Mouse (Mus musculus) CH12.LX (cell line): Measurements from ENCODE around the gene Spon2. TPM values are rescaled to one million over a fixed set of nuclear protein-coding genes. Genes with fewer than 3 reads are reported as not detected.

Experiments
- DNase-seq: peaks from one replicate; pipeline ENCODE4 v3.0.0-alpha.2; 2013; ENCODE audit errors: extremely low read depth
- H3K27ac ChIP-seq: 2 replicates; pipeline ENCODE4 v1.5.1; 2012; ENCODE audit warnings: low read depth, mild to moderate bottlenecking, control low read depth, moderate library complexity; ENCODE audit not compliant: insufficient read depth
- H3K27me3 ChIP-seq: replicated peaks from 2 replicates; pipeline ENCODE3; 2012; ENCODE audit warnings: inconsistent platforms
- H3K36me3 ChIP-seq, 2 experiments: replicated peaks in 1 of 2; 2 replicates each; pipeline versions ENCODE3 to v1.6.1; 2012; ENCODE audit warnings: inconsistent platforms in 1 of 2, low read length in 1 of 2, mild to moderate bottlenecking in 1 of 2, mixed read lengths in 1 of 2, moderate library complexity in 1 of 2; ENCODE audit not compliant: control insufficient read depth in 1 of 2, insufficient read depth in 1 of 2
- H3K4me1 ChIP-seq, 2 experiments: 2 replicates each; pipeline ENCODE4 v1.6.1; 2012; ENCODE audit warnings: inconsistent platforms in 1 of 2, moderate library complexity in 1 of 2; ENCODE audit not compliant: insufficient read depth in 2 of 2, control insufficient read depth in 1 of 2
- H3K4me2 ChIP-seq: 2 replicates; pipeline ENCODE4 v1.6.1; 2012; ENCODE audit warnings: low read depth, mild to moderate bottlenecking, control low read depth; ENCODE audit not compliant: poor library complexity, insufficient read depth, severe bottlenecking
- H3K4me3 ChIP-seq, 3 experiments: fragments of 150-350 bp in 1 of 3; sonication (generic) in 1 of 3; replicated peaks in 1 of 3; 2 replicates each; pipeline versions ENCODE3 to v1.5.1; 2011 to 2012; ENCODE audit warnings: low read depth in 2 of 3, low read length in 2 of 3, mild to moderate bottlenecking in 2 of 3, moderate library complexity in 2 of 3, control low read depth in 1 of 3, improper control_type of control experiment in 1 of 3, inconsistent platforms in 1 of 3, mixed read lengths in 1 of 3; ENCODE audit not compliant: poor library complexity in 1 of 3
- H3K79me2 ChIP-seq: replicated peaks from 2 replicates; pipeline ENCODE4 v1.6.1; 2012; ENCODE audit warnings: mild to moderate bottlenecking, moderate library complexity; ENCODE audit not compliant: control insufficient read depth, poor library complexity, insufficient read depth, severe bottlenecking; ENCODE audit errors: extremely low read depth
- H3K9ac ChIP-seq: 2 replicates; pipeline ENCODE4 v1.6.1; 2012; ENCODE audit warnings: low read depth, mild to moderate bottlenecking, control low read depth, moderate library complexity; ENCODE audit not compliant: insufficient read depth
- H3K9me3 ChIP-seq: replicated peaks from 2 replicates; pipeline ENCODE3; 2012; ENCODE audit warnings: low read length, inconsistent platforms, mixed read lengths
- BHLHE40 ChIP-seq: IDR thresholded peaks from 2 replicates; pipeline ENCODE4 v1.6.1; 2011; ENCODE audit warnings: mild to moderate bottlenecking, low read depth, low read length, improper control_type of control experiment
- CHD1 ChIP-seq: IDR thresholded peaks from 2 replicates; pipeline ENCODE4 v1.6.1; 2012; ENCODE audit warnings: low read depth, low read length, improper control_type of control experiment, inconsistent platforms
- CHD2 ChIP-seq: IDR thresholded peaks from 2 replicates; pipeline ENCODE4 v1.6.1; 2011; ENCODE audit warnings: low read length, improper control_type of control experiment
- CTCF ChIP-seq, 2 experiments: IDR thresholded peaks in 1 of 2; conservative IDR thresholded peaks in 1 of 2; 2 replicates each; pipeline ENCODE4 v1.5.1; 2011 to 2012; ENCODE audit warnings: low read depth in 2 of 2, low read length in 2 of 2, improper control_type of control experiment in 1 of 2, inconsistent platforms in 1 of 2, mild to moderate bottlenecking in 1 of 2, moderate library complexity in 1 of 2
- E2F4 ChIP-seq: IDR thresholded peaks from 2 replicates; pipeline ENCODE4 v1.6.1; 2011; ENCODE audit warnings: low read depth, low read length, improper control_type of control experiment; ENCODE audit not compliant: insufficient replicate concordance
- ELF1 ChIP-seq: IDR thresholded peaks from 2 replicates; pipeline ENCODE4 v1.6.1; 2014; ENCODE audit warnings: low read depth, mild to moderate bottlenecking, inconsistent platforms, low read length, improper control_type of control experiment
- EP300 ChIP-seq: IDR thresholded peaks from 2 replicates; pipeline ENCODE4 v1.6.1; 2011; ENCODE audit warnings: low read length, improper control_type of control experiment
- ETS1 ChIP-seq: conservative IDR thresholded peaks from 2 replicates; pipeline ENCODE4 v1.6.1; 2012; ENCODE audit warnings: low read depth, mild to moderate bottlenecking, inconsistent platforms, low read length, improper control_type of control experiment, moderate library complexity
- GABPA ChIP-seq: IDR thresholded peaks from 2 replicates; pipeline ENCODE4 v1.6.1; 2012; ENCODE audit warnings: low read depth, low read length, improper control_type of control experiment, inconsistent platforms; ENCODE audit not compliant: insufficient replicate concordance
- HCFC1 ChIP-seq: IDR thresholded peaks from 2 replicates; pipeline ENCODE4 v1.6.1; 2012; ENCODE audit warnings: low read depth, mild to moderate bottlenecking, inconsistent platforms, low read length, improper control_type of control experiment
- IRF4 ChIP-seq: IDR thresholded peaks from 2 replicates; pipeline ENCODE4 v1.6.1; 2014; ENCODE audit warnings: low read depth, mild to moderate bottlenecking, inconsistent platforms, low read length, improper control_type of control experiment
- JUN ChIP-seq: IDR thresholded peaks from 2 replicates; pipeline ENCODE4 v1.6.1; 2011; ENCODE audit warnings: low read depth, mild to moderate bottlenecking, low read length, improper control_type of control experiment, moderate library complexity; ENCODE audit not compliant: insufficient read depth
- JUND ChIP-seq: conservative IDR thresholded peaks from 2 replicates; pipeline ENCODE4 v1.6.1; 2011; ENCODE audit warnings: low read depth, low read length, improper control_type of control experiment
- KAT2A ChIP-seq: IDR thresholded peaks from 2 replicates; pipeline ENCODE4 v1.6.1; 2012; ENCODE audit warnings: low read length, improper control_type of control experiment, inconsistent platforms; ENCODE audit not compliant: insufficient replicate concordance
- MAFK ChIP-seq: IDR thresholded peaks from 2 replicates; pipeline ENCODE4 v1.6.1; 2011; ENCODE audit warnings: low read length, improper control_type of control experiment; ENCODE audit not compliant: insufficient replicate concordance
- MAX ChIP-seq: IDR thresholded peaks from 2 replicates; pipeline ENCODE4 v1.6.1; 2011; ENCODE audit warnings: low read length, improper control_type of control experiment
- MAZ ChIP-seq: IDR thresholded peaks from 2 replicates; pipeline ENCODE4 v1.6.1; 2012; ENCODE audit warnings: low read depth, mild to moderate bottlenecking, inconsistent platforms, low read length, improper control_type of control experiment, moderate library complexity
- MEF2A ChIP-seq: IDR thresholded peaks from 2 replicates; pipeline ENCODE4 v1.6.1; 2014; ENCODE audit warnings: low read depth, mild to moderate bottlenecking, inconsistent platforms, low read length, improper control_type of control experiment, borderline replicate concordance
- MXI1 ChIP-seq: IDR thresholded peaks from 2 replicates; pipeline ENCODE4 v1.6.1; 2011; ENCODE audit warnings: mild to moderate bottlenecking, low read depth, low read length, improper control_type of control experiment
- MYC ChIP-seq: IDR thresholded peaks from 2 replicates; pipeline ENCODE4 v1.6.1; 2011; ENCODE audit warnings: low read depth, mild to moderate bottlenecking, improper control_type of control experiment, low read length
- NELFE ChIP-seq: IDR thresholded peaks from 2 replicates; pipeline ENCODE4 v1.6.1; 2011; ENCODE audit warnings: low read depth, low read length, improper control_type of control experiment
- NRF1 ChIP-seq: IDR thresholded peaks from 2 replicates; pipeline ENCODE4 v1.6.1; 2014; ENCODE audit warnings: low read depth, mild to moderate bottlenecking, inconsistent platforms, low read length, improper control_type of control experiment, moderate library complexity
- PAX5 ChIP-seq: IDR thresholded peaks from 2 replicates; pipeline ENCODE4 v1.6.1; 2012; ENCODE audit warnings: low read length, inconsistent platforms, mixed read lengths
- POLR2A ChIP-seq: IDR thresholded peaks from 2 replicates; pipeline ENCODE4 v1.6.1; 2011; ENCODE audit warnings: low read depth, mild to moderate bottlenecking, improper control_type of control experiment, low read length
- POLR2AphosphoS2 ChIP-seq: IDR thresholded peaks from 2 replicates; pipeline ENCODE4 v1.6.1; 2011; ENCODE audit warnings: low read depth, low read length, improper control_type of control experiment
- RAD21 ChIP-seq: IDR thresholded peaks from 2 replicates; pipeline ENCODE4 v1.6.1; 2011; ENCODE audit warnings: low read depth, mild to moderate bottlenecking, low read length, improper control_type of control experiment, moderate library complexity
- RCOR1 ChIP-seq: conservative IDR thresholded peaks from 2 replicates; pipeline ENCODE4 v1.6.1; 2012; ENCODE audit warnings: low read depth, mild to moderate bottlenecking, inconsistent platforms, low read length, improper control_type of control experiment
- SIN3A ChIP-seq: IDR thresholded peaks from 2 replicates; pipeline ENCODE4 v1.6.1; 2012; ENCODE audit warnings: low read length, improper control_type of control experiment, inconsistent platforms
- SMC3 ChIP-seq: IDR thresholded peaks from 2 replicates; pipeline ENCODE4 v1.6.1; 2011; ENCODE audit warnings: low read depth, low read length, improper control_type of control experiment
- TBP ChIP-seq: conservative IDR thresholded peaks from 2 replicates; pipeline ENCODE4 v1.6.1; 2011; ENCODE audit warnings: low read depth, low read length, improper control_type of control experiment
- TCF12 ChIP-seq: IDR thresholded peaks from 2 replicates; pipeline ENCODE4 v1.6.1; 2014; ENCODE audit warnings: low read depth, mild to moderate bottlenecking, inconsistent platforms, low read length, improper control_type of control experiment
- UBTF ChIP-seq: IDR thresholded peaks from 2 replicates; pipeline ENCODE4 v1.6.1; 2012; ENCODE audit warnings: low read depth, mild to moderate bottlenecking, inconsistent platforms, low read length, improper control_type of control experiment, moderate library complexity
- USF1 ChIP-seq: IDR thresholded peaks from 2 replicates; pipeline ENCODE4 v1.6.1; 2014; ENCODE audit warnings: low read depth, mild to moderate bottlenecking, inconsistent platforms, low read length, improper control_type of control experiment
- USF2 ChIP-seq: conservative IDR thresholded peaks from 2 replicates; pipeline ENCODE4 v1.6.1; 2011; ENCODE audit warnings: low read depth, low read length, improper control_type of control experiment
- ZC3H11A ChIP-seq: IDR thresholded peaks from 2 replicates; pipeline ENCODE4 v1.6.1; 2012; ENCODE audit warnings: low read depth, mild to moderate bottlenecking, inconsistent platforms, low read length, improper control_type of control experiment
- ZKSCAN1 ChIP-seq: IDR thresholded peaks from 2 replicates; pipeline ENCODE4 v1.6.1; 2012; ENCODE audit warnings: low read depth, inconsistent platforms, low read length, improper control_type of control experiment, borderline replicate concordance
- ZMIZ1 ChIP-seq: IDR thresholded peaks from 2 replicates; pipeline ENCODE4 v1.6.1; 2012; ENCODE audit warnings: low read depth, mild to moderate bottlenecking, inconsistent platforms, low read length, improper control_type of control experiment
- ZNF384 ChIP-seq: IDR thresholded peaks from 2 replicates; pipeline ENCODE4 v1.6.1; 2012; ENCODE audit warnings: low read depth, low read length, improper control_type of control experiment, inconsistent platforms
- dilution Hi-C: fragments of 300-500 bp; cut with MboI; formaldehyde crosslinking; loops from 2 replicates; pipeline ENCODE4 v1.14.3; 2020; ENCODE audit warnings: low sequenced_read_pairs; ENCODE audit not compliant: extremely low pct_unique_long_range_greater_than_20kb, extremely low pct_ligation_motif_present
- in situ Hi-C: fragments of 300-500 bp; cut with MboI; formaldehyde crosslinking; loops from 3 replicates; pipeline ENCODE4 v1.14.3; 2019; ENCODE audit warnings: low sequenced_read_pairs, low pct_ligation_motif_present, low pct_unique_long_range_greater_than_20kb, mixed read lengths
- polyA plus RNA-seq: library from polyadenylated mRNA; unstranded; fragments of >175 nt; gene quantifications from 2 replicates; pipeline ENCODE4 v1.2.1, GENCODE M21; 2012; ENCODE audit warnings: low read depth; ENCODE audit not compliant: insufficient read length
- total RNA-seq, 2 experiments: library from RNA; depleted of rRNA; stranded (reverse); fragments of 300-350 nt in 1 of 2; fragments of >200 nt in 1 of 2; gene quantifications; 2 replicates each; pipeline ENCODE4 v1.2.3; 2012 to 2014

Gene Spon2
- total and polyA plus RNA-seq, 3 experiments = not detected

DNA sequence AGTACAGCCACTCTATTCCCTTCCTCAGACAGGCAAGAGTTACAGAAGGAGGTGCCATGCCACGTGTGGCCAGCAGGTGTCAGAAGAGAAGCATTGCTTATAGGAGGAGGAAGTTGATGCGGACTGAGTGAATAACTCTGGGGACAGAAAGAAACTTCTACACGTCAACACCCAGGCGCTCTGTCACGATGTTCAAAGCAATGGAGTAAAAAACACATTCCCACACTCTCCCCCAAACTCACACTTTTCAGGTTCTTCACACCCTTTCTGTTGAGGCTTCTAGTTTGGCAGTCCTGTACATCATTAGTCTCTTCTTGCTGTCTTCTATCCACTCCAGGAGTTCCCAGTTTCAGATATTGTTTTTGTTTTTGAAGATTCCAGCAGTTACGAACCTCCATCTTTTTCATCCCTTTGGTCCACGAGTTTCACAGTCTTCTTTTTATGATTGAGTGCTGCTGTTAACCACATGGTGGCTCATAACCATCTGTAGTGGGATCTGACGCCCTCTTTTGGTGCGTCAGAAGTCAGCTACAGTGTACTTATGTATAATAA lies 14.5 kb downstream of the Spon2 start:
- Histone ChIP-seq H3K4me1 (peaks cover 0 to 10% of the 10 kb centered on the region in 2 experiments; a peak in 2 of 4 replicates), H3K27ac (no peak overlapping the region), H3K9ac (peak overlapping the region; percentile 65; the same call in 1 of the 2 replicates), H3K4me2 (peak overlapping the region; percentile 82), H3K27me3 (peaks cover 9% of the 10 kb centered on the region), H3K9me3 (no peaks in the 10 kb centered on the region), H3K36me3 (no peaks in the 10 kb centered on the region), H3K79me2 (no peaks in the 10 kb centered on the region), H3K4me3 (peak overlapping the region; percentile 27 to 44 (median 34))
- peak; percentile 90 for DNase-seq
- dilution Hi-C loops = no loop called here
- TF ChIP-seq E2F4 (no peak), CHD2 (no peak), MEF2A (no peak), UBTF (no peak), SMC3 (peak; percentile 78), ELF1 (peak; percentile 67; the same call in 1 of the 2 replicates), ZMIZ1 (no peak), MAZ (no peak), RCOR1 (no peak), KAT2A (no peak), ZKSCAN1 (no peak), PAX5 (no peak), MAFK (no peak), IRF4 (no peak), MYC (0 out of 2 replicates have a peak, but pooled peaks have one; percentile 56), JUND (no peak), TCF12 (no peak), MXI1 (no peak; the same call in 1 of the 2 replicates), JUN (no peak), POLR2AphosphoS2 (no peak), CTCF (conservative IDR thresholded peaks at IDR 0.05 in 1 of 2, IDR thresholded peaks at IDR 0.05 in 1 of 2; ENCODE audit: low read depth in 2 of 2, low read length in 2 of 2) (peak; percentile 93 to 97), CHD1 (no peak), MAX (peak; percentile 89), ZC3H11A (peak; percentile 2; the same call in 1 of the 2 replicates), NRF1 (no peak), POLR2A (no peak), SIN3A (no peak), HCFC1 (no peak), USF1 (no peak), NELFE (no peak), BHLHE40 (no peak), TBP (no peak), EP300 (no peak), GABPA (no peak), RAD21 (peak; percentile 90), USF2 (no peak), ETS1 (no peak), ZNF384 (no peak)
- TF ChIP-seq, all 38 proteins: peak for 7
- in situ Hi-C loops = no loop called here
